Mouse (Mus musculus) kidney, postnatal 36 days (tissue): ENCODE measurements at regions not wholly inside any gene's neighbourhood (a gene's known extent, or its start where the extent isn't known, plus 50 kb on each side); places are given as distances from the start of the nearest gene placed in this dataset.

Experiments used
- DNase-seq, 2 experiments: peaks; one replicate each; pipeline ENCODE4 v3.0.0; 2021 to 2022; ENCODE audit warnings: mixed read lengths in 2 of 2

DNA sequence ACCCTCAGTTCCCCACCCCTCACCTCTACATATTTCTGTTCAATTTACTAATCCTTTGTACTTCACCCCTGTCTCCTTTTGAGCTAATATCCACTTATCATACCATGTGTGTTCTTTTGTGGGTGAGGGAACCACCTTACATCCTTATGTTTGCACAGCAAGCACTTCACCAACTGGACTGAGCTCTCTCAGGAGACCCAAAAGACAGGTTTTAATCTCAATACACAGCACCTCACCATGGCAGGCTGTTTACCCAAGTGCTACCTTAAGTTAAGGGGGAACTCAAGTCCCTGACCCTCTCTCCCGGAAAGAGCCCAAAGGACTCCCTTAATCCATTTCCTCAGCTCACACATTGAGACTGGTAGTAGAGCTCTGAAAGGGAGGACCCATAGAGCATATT is 62.3 kb upstream of the Agr3 start:
- no peak for DNase-seq

DNA sequence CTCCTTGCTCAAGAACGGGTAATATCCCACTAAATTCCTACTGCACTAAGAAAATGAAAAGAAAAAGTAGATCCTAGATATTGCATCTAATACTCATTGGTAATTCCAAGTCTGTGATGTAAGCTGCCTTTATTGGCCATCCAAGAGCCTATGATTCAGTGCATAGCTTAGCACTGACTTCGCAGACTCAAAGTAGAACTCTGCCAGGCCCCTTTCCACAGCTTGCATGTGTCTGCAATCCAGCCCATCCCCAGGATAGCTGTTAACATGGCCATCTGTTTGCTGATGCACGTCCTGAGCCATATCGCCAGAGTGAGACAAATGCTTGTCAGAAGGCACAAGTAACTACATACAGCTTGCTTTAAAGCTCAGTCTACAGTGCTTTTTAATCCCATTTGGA is 72.3 kb upstream of the Agr3 start:
- DNase-seq, result no peak

DNA sequence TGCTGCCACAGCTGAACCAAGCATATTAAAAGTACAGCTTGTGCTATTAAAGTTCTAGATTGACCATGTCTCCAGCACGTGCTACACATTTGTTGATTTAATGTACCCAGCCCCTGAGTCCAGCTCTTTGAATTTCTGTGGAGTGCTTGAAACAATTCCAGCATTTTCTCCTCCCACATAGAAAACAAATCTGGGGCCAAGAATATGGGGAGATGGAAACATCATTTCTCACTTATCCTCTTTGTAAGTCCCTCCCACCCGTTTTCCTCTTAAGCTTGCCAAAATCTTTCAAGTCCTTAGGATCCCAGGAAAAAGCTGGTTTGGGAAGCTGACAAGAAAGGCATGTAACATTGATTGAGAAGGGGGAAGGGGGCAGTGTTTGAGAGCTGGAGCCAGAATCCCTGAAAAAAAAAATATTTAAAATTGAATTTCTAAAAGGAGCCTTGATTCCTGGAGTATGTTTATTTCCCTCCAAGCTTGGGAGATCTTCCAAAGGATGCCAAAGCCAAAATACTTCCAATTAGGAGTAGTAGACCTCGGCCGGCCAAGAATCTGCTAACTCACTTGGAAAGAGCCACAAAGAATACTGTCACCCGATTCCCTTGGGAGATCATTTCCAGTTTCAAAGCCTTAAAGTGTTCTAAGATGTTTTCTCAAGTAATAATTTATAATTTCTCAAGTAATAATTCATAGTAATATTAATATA is 78.4 kb upstream of the Agr3 start:
- peak; percentile 44 to 57 for DNase-seq

DNA sequence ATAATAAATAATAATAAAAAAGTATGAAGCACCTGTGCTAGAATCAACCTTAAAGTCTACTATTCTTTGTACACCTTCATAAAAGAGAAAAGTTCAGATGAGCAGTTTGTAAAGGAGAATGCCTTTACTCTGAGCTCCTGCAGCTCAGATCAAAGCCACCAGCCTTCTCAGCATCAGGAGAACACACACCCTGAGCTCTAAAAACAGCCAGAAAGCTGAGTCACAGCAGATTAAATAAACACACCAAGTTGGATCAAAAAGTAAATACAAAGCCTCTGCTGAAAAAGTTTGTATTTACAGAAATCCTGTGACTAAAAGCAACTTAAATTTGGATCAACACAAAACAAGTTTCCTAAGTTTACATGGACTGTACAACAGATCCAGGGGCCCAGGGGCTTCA is 88.5 kb upstream of the Agr3 start:
- DNase-seq, result no peak

DNA sequence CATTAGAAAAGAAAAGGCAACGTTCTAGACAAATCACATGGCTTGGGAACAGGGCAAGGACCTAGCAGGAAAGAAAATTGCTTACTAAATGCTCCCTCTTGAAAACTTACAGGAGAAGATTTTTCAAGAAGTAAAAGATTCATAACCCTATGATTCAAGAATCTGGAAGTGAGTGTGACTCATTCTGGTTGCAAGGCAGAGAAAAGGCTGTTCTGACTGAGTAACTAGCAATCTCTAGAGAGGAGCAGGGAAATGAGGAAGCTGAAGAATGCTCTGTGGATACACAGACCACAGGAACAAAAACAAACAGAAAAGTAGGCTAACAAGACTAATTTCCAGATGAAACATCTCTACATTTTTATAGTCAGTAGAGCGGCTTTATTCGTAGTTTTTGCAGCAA is 92.1 kb upstream of the Agr3 start:
- no peak for DNase-seq

DNA sequence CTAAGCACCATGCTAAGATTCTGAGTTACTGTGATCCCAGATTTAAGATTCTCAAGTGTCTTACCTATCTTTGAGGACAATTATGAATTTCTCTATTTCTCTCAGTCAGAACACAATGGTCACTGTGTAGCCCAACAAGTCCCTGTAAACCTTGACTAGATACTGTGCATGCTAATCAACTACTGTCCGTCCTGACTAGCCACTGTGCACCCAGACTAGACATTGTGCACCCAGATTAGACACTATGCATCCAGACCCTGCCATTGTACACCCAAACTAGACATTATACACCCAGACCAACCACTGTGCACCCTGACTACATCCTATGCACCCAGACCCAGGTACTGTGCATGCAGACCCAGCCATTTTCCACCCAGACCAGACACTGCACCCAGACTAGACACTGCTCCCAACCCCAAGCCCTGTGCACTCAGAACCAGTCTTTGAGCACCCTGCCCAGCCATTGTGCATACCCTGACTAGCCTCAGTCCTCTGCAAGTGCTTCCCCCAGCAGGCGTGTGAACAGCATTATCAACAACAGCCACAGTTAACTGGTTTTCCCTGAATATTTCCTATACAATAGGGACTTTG is 93.4 kb upstream of the Agr3 start:
- DNase-seq, result no peak

DNA sequence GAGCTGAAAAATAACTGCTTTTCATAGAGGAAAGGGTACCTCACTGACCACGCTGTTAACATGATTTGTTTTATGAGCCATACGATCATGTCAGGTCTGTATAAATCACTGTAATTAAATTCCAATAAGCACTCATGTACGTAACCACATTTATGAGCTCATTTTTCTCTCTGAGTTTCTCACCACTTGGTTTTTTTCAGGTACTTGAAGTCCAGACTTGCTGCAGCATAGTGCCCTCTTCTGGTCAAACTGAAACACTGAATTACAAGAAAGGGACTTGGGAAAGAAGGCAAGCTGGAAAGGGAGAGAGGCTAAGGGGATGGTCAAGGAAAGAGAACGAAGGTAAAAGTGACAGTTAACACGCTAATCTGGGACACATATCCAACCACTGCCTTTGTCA is 94.2 kb upstream of the Agr3 start:
- DNase-seq, result peak; percentile 42 to 46

DNA sequence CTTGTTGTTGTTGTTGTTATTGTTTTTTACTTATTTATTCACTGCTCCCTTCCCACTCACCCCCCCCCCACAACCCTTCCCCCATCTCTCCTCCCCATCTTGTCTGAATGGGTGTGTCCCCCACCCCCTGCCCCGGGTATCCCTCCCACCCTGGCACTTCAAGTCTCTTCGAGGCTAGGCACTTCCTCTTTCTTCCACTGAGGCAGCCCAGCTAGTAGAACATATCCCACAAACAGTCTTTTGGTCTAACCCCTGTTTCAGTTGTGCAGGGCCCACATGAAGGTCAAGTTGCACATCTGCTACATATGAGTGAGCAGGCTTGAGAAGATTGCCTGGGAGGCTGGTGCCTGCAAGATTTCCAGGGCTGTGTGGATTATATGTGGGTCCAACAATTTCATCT is 97.6 kb upstream of the Agr3 start:
- DNase-seq, result no peak

DNA sequence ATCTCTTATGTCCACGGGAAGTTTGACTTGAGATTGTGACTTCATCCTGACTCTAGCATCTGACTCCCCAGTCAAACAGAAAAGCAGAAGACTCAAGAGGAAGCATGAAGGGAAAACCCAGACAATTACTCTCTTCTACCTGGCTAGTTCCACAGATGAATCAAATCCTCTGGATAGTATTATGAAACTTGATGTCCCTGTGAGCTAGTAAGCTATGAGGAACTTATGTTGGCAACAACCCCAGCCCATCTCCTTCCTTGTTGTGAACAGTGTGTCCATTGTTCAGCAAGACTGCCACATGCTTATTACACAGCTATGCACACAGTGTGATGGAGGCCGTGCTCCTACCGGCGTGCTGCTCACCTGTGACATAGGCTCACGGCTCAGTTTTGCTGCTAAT is 98.4 kb upstream of the Agr3 start:
- no peak for DNase-seq

DNA sequence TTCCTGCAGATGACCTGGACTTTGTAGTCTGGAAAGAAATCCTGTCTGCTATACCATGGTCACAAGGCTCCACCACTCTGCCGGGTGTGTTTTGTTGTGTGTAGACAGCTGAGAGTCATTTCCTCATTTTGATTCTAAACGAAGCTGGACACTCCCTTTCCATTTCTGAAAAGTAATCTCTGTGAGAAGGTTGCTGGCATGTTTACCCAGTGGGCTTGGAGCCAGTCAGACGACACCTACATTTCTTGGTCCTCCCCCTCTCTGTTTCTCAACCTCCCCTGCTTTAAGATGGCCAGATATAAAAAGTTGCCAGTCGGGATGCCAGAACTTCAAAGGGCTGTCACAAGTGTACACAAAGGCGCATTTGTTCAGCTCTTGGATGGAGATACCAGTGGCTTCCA is 100.8 kb upstream of the Agr3 start:
- peak in 1 of 2 experiments; percentile 5 for DNase-seq

DNA sequence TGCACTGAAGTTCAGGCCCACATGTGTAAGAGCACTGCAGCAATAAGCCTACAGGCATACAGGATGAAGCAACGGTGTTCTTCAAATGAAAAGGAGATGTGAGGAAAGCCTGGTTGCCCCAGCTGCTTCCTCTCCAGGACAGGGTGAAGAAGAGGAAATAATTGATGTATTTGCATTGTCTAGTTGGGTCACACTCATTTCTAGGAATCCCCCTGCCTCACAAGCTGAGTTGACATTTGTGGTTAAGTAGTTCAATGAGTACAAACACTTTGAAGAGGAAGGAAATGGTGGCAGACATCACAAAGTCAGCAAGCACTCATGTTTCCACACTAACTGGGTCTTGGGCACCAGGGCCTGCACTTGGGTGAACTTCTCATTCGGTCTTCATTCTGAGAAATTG is 126.2 kb upstream of the Agr3 start:
- DNase-seq, result no peak

DNA sequence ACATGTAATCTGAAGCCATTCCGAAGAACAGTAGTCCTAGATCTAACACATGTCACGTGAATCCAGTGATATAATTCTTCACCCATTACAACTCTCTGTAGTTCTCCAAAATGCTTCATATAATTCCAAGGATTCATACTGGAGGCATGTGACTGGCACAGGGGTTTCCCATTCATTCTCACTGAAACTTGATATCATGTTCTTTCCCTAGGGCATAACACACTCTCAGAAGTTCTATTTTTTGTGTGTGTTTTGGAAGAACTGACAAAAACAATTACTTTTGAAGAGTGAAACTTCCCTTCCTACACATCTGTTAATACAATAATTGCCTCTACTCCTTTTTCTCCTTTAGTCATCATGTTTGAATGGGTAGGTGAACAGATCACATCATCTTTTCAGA is 150.0 kb upstream of the Agr3 start:
- no peak for DNase-seq

DNA sequence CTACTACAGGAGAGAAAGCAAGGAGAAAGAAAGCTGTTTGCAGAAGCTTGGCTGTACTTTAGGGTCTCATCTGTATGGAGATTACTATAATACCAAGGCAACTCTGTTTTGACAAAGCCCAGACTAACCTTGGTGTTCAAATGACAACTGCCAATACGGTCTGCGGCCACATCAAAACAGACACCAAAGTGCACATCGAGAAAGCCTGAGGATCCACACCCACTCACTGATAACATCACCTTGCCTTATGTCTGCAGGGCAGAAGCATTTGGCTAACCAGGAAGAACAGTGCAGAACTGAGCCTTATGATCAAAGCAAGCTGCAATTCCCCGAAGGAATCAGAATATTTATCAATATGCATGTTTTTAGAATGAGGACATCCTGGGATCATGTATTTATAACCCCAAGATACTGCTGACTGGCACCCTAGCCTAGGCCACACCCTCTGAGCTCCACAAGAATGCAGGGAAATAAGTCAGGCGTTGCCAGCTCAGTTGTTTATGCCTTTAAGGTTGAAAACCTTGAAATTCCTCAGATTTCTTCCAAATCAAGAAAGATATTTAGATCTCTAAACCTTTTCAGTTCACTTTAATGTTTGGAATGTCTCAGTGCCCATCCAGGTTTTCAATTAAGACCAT is 154.9 kb upstream of the Agr3 start:
- DNase-seq, result no peak

DNA sequence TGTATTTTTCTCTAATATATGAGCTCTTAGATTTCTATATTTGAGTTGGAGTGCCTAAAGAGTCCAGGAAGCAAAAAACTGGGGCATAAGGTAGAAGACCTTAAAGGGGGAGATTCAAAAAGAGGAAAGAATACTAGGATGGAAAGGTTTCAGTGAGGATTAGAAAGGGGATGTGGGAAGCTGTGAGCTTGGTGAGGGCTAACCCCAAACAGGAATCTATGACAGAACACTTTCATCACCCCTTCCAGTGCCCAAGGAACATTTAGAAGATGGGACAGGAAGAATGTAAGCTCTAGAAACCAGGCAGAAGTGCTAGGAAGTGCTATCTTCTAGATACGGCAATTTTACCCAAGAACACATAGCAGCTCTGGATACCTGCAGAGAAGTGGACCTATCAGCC is 166.5 kb upstream of the Agr3 start:
- no peak for DNase-seq

DNA sequence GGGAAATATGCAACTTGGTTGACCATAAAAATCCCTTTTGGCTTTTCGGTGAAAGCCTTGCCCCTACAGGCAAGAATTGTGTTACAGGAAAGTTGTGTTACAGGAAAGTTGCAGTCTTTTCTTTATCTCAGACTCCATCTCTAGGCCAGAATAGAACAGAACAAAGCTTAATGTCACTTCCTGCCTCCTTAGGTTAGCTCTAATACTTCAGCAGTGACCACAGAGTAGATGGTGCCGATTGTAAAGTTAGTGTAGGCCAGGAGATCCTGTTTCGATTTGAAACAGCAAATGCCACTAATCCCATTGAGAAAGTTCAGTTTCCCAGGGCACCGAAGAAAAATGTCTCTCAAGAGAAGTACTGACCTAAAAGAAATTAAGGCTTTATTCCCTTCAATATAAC is 170.3 kb upstream of the Agr3 start:
- no peak for DNase-seq

DNA sequence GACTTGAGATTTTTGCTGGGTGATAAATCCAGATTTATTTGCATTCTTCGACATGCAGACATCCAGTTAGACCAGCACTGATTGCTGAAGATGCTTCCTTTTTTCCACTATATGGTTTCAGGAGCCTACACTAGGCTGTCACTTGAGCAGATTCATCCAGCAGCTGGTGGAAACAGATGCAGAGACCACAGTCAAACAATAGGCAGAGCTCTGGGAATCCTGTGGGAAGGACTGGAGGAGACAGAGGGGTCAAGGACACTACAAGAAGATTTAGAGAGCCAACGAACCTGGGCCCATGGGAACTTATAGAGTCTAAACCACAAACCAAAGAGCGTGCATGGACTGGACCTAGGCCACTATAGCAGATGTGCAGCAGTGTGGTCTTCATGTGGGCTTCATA is 177.4 kb upstream of the Agr3 start:
- no peak for DNase-seq

DNA sequence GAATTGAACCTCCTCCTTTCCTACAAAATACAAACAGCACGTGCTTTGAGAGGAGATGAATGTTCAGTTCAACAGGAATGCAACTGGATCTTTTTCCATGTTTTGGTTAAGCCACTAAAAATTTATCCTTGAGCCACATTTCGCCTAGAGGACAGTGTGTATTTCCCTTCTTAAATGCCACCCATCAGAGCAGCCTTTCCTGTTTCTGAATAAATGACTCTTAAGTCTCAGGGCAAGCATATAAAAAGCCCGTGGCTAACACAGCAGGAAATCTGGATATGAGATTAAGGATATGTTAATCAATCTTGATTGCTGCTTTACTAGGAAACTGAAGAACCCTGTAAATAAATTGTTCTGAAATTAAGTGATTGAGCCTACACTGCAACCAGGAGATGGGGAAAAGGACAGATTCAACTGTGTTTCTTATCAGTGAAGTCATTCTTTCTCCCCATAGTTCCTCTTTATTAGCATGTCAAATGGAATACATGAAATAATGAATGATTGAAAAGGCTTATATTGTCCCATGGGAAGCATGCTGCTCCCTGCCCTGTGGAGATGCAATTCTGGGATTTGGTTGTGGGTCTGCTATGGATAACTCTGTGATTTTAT is 178.6 kb upstream of the Agr3 start:
- peak in 1 of 2 experiments; percentile 46 for DNase-seq

DNA sequence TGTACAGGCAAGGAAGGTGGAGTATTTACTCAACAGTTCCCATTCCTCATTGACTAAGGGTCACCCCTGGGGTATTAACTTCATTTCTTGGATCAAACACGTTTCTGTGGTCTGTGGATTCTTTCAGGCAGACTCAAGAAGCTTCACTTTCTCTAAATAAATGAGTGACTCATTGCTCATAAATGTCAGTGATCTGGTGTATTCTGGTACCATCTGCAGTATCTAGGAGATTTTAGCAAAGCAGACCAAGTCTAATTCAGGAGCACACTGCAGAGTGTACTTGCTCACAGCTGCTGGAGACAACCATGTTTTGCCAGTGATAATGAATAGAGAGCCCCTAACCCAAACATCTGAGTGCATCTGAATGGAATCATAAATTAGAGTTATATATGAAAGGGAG is 182.7 kb upstream of the Agr3 start:
- no peak for DNase-seq

DNA sequence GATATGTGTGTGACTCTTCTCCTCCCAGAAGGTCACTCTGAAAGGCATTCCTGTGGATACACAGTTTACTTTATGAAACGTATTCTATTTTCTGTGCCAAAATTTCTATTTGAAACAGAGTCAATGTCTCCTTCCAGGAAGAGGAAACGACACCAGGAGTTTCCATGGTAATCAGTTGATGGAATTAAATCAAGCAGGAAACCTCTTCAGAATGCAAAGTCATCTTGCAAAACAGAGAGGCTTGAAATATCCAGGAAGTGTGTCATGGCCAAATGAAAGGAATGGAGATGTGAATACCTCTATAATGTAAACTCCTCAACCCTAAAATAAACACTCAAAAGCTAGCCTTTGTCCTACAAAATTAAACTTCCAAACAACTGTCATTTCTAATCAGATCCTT is 189.0 kb upstream of the Agr3 start:
- DNase-seq, result peak in 1 of 2 experiments; percentile 41

DNA sequence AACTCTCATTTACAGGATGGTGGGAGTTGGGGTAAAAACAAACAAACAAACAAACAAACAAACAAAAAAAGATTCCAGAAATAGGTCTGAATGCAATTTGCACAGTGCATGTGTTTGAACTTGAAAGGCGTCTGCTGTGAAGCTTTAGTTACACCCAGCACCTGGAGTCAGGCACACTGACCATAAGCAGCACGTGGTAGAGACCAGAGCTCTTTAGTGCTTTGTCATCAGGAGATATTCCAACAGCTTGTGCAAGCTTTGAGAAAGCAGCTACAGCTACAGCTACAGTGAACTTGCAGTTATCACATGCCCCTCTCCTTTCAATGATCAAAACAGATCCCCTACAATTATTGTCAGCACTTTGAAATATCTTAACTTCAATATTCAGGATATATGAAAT is 190.4 kb upstream of the Agr3 start:
- DNase-seq, result no peak

DNA sequence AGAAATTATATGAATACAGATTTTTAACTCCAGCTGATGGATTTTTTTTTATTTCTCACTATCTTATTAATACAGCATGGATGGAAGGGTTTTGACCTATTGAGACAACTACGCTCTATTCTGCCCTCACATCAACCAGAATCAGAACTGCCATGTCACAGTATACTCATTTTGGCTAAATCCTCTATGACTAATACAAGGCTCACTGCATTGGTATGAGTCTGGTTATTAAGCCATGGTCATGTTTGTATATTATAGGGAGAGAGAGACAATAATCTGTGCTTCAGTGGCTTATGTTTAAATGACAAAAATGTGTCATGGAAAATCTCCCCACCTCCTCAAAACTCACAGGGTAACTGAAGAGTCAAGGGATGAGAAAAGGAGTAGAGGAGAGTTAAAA is 191.0 kb upstream of the Agr3 start:
- DNase-seq, result no peak

DNA sequence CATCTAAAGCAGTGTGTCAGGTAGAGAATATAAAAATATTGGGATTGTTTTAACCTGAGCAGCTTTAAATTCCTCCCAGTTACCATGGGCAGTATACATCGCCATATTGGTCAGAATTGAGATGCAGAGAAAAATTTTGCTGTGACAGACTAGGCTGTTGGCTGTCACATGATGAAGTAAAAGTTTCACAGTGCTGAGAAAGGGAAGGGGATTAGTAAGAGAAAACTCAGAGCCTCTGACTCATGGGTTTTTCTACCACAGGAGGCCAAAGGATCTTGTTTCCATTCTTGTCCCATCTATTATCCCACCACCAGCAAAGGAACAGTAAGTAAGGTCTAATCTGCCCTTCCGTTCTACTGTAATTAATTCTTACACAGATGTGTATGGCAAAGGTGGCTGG is 191.8 kb upstream of the Agr3 start:
- no peak for DNase-seq

DNA sequence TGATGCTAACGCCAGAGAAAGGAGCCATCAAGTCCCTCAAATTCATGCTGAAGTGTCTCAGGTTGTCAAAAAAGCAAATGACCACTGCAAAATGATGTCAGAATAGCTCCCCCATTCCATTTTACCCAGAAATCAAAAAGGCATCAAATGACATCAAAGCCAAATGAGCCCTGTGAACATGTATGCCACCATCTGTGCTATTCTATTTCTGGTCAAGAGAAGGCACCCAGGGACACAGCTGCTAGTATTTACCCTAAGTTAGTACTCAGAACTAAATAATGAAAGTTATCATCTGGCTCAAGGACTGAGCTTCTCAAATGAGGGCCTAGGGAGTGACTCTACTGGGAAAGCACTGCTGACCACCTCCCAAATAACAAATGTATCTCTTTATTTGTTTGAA is 191.1 kb upstream of the Ahr start:
- no peak for DNase-seq

DNA sequence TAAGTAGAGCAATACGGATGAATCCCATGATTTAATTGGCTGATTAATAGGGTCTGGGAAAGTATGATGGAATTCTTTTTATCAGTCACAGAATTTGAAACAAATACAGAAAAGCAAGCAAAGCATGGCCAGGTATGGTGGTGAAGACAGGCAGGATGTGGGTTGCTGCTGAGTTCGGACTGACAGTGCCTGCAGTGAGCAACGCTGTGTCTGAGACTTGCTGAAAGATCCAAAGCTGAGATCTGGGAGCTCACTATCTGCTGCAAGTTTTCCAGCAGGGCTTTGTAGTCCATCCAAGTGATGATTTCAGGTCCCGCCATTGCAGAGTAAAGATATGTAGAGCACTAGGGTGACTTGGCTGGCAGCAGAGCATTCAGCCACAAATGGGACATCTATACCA is 189.3 kb upstream of the Ahr start:
- no peak for DNase-seq
